Mouse (Mus musculus): ENCODE data around the gene Armc10. TPM values are rescaled to one million over a fixed set of nuclear protein-coding genes. Genes with fewer than 3 reads are reported as not detected.
"Not testable (repeated sequence)": the region's sequence is repeated elsewhere in the genome, so short reads cannot be mapped to it uniquely, and the experiment has no call there.

The Armc10 gene
- 62.9 and 66.8 TPM in 2 replicates for polyA plus RNA-seq (2016; fragmentation: Nextera tagmentation; extraction: Ambion mirVana)

DNA sequence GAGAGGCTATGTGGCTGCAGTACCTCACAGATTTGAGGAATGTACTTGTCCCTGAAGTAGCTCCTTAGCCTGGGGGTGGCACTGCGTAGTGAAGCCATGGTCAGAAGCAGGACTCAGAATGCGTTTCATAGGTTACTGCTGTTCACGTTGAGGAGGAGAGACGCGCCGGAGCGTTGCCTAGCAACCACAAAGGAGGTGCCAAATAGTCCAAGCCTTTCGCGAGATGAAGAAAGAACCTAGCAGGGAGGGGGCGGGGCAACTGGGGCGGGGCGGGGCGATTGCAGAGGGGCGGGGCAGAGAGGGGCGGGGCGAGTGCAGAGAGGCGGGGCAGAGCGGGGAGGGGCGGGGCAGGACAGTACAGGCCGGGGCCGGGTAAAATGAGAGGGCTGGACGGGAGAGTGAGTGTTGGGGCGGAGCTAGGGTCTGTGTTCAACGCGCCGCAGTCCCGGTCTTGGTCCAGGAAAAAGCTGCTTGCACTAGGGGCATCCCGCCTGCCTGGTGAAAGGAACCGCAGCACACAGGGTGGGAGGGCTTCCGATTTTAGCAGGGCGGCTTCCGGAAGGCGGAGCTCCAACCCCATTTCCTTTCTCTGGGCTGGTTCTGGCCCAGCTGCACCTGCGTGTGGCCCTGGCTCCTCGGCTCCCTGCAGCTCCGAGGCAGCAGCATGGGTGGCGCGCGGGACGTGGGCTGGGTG, at the start of gene Armc10, which contains the start of gene Fbxl13:
Gene Armc10 (plus strand): TSS at position 375 of the 694 bp plus-strand sequence.
Gene Fbxl13 (minus strand): TSS at position 196 of the 694 bp plus-strand sequence.
- DNase-seq (ENCODE audit: low spot score), result peak; percentile 93
- WGBS, result under 1% methylated on average over 40 of the region's 40 CpGs
- peak within 1 kb of the TSS; percentile 90 for H3K4me3 ChIP-seq
- peak within 1 kb of the TSS; percentile 94 for H3K27ac ChIP-seq
- H3K36me3 ChIP-seq, result peaks cover 29% of the 10 kb centered on the region
- H3K4me1 ChIP-seq (replicated peaks), result peaks cover 19% of the 10 kb centered on the region
- peaks cover 8% of the 10 kb centered on the region; the same call in 1 of the 2 replicates for H3K27me3 ChIP-seq (ENCODE audit: insufficient read depth, poor library complexity, severe bottlenecking)
- no peaks in the 10 kb centered on the region for H3K9me3 ChIP-seq

DNA sequence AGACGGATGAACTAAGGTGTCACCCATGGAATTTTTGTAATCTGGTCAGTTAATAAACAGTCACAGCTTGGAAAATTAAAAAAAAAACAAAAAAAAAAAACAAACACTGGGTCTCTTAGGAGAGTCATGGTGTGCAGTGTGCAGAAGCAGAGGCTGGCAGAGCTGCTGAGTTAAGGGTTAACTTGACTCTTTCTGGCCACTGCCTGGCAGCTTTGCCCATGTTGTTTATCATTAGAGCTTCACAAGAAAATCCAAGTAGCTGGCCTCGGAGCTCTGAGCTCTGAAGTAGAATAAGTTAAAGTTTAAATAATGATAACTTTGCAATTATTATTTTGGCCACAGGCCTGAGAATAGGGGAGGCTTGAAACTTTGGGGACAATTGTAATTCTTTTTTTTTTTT, 46.1 kb upstream of the Armc10 start:
- 74% methylated on average over 2 of the region's 2 CpGs for WGBS
- not testable (repeated sequence) for H3K9me3 ChIP-seq; H3K4me1 ChIP-seq (replicated peaks)

DNA sequence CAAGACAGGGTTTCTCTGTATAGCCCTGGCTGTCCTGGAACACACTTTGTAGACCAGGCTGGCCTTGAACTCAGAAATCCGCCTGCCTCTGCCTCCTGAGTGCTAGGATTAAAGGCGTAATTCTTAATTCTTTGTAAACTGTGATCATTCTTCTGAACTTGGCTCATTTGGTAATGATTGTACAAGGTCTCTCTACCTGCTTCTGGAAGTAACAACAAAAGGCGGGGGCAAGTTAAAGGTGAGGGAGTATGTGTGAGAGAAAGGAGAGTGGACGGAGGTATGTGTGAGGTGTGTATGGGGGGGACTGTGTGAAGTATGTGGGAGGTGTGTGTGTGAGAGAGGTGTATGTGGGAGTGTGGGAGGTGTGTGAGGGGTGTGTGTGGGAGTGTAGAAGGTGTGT, 45.7 kb upstream of the Armc10 start:
- Histone ChIP-seq H3K27me3 (ENCODE audit: insufficient read depth, poor library complexity, severe bottlenecking) (no peaks in the 10 kb centered on the region), H3K4me1 (replicated peaks) (no peaks in the 10 kb centered on the region), H3K9me3 (no peaks in the 10 kb centered on the region), H3K4me3 (no peak overlapping the region), H3K27ac (no peak overlapping the region), H3K36me3 (no peaks in the 10 kb centered on the region)
- no peak for DNase-seq (ENCODE audit: low spot score)
- WGBS, result 90% methylated on average over 4 of the region's 4 CpGs

More for the DNA sequence above, 46.1 kb upstream of the Armc10 start:
- not testable (repeated sequence) for H3K27me3 ChIP-seq (ENCODE audit: insufficient read depth, poor library complexity, severe bottlenecking); H3K27ac ChIP-seq; H3K4me3 ChIP-seq; DNase-seq (ENCODE audit: low spot score); H3K36me3 ChIP-seq

DNA sequence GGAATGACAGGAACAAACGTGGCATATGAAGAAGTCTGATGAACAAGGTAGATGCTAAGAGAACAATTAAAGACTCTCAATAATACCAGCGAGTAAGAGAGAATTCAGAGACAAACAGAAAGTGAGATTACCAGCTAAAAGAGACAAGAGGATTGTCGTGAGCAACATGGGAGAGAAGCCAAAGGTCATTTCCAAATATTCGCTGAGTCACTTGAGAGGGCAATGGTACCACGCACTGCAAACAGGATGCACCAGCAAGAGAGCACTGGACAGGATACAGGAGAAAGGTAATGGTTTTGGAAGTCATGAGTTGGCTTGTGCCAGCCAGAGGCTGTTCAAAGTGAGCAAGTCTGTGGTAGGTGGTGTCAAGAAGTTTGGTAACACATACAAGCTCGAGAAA, 39.7 kb upstream of the Armc10 start:
- 81% methylated on average over 6 of the region's 6 CpGs for WGBS
- H3K27me3 ChIP-seq (ENCODE audit: insufficient read depth, poor library complexity, severe bottlenecking), result no peaks in the 10 kb centered on the region

DNA sequence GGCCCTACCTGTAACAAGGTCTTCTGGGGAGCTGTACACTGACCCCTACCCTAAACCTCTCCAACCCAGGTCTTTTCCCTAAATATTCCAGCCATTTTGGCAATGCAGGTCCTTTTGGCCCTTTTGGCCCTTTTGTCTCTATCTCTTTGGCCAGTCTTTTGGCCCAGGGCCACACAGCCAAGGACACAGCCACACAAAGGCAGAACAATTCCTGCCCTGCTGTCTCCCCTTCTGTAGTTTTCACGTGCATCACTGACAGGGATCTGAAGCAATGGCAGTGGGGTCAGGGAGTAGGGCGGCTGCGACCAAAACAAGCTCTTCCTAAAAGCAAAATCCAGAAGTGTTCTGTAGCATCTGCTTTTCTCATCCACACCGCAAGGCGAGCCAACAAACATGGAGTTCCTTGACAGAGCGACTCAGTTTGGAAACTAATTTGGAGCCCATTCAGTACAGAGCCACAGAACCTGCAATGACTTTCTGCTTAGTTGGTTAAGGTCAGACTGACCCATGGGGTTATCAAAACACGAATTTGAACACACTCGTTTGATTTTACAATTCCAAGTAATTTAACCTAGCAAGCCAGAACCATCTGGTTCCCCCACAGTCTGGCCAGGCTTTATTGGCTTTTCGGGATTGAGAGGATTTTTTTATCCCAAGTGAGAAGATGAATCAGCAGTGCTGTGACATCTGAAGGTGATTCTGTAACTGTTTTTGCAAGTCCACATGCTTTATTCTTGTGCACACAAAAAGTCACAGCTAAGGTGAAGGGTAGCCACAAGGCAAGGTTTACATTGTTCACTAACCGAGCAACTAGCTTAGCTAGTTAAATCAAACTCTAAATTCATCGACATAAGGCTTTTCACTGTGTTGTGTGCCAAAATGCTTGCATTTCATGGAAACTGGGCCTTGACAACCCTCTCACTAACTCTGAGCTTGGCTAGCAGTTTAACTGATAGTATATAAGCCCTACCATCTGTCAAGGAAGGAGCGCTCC, 37.0 kb upstream of the Armc10 start:
- Histone ChIP-seq H3K4me3 (no peak overlapping the region), H3K4me1 (replicated peaks) (no peaks in the 10 kb centered on the region), H3K9me3 (no peaks in the 10 kb centered on the region), H3K27me3 (ENCODE audit: insufficient read depth, poor library complexity, severe bottlenecking) (no peaks in the 10 kb centered on the region), H3K36me3 (no peaks in the 10 kb centered on the region), H3K27ac (no peak overlapping the region)
- WGBS, result 74% methylated on average over 12 of the region's 12 CpGs
- no peak for DNase-seq (ENCODE audit: low spot score)

More for the DNA sequence above, 39.7 kb upstream of the Armc10 start:
- no peak overlapping the region for H3K4me3 ChIP-seq
- H3K4me1 ChIP-seq (replicated peaks), result no peaks in the 10 kb centered on the region
- no peak overlapping the region for H3K27ac ChIP-seq
- no peak for DNase-seq (ENCODE audit: low spot score)
- H3K9me3 ChIP-seq, result no peaks in the 10 kb centered on the region
- no peaks in the 10 kb centered on the region for H3K36me3 ChIP-seq

DNA sequence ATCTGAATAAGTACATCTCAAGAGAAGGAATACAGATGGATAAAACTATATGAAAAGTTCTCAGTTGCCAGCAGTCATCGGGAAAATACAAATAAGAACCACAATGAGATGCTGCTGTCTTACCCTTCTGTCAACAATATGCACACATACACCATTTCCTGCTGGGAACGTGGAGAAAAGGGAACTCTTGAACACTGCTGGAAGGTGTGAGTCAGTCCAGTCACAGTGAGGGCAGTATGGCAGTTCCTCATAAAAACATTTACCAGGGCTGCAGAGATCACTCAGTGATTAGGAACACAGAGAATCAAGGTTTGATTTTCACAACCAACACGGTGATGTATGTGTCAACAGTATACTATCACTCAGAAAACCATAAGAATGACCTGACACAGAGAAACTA, 34.6 kb upstream of the Armc10 start:
- H3K4me3 ChIP-seq, result no peak overlapping the region
- H3K36me3 ChIP-seq, result no peaks in the 10 kb centered on the region
- H3K4me1 ChIP-seq (replicated peaks), result no peaks in the 10 kb centered on the region
- H3K27me3 ChIP-seq (ENCODE audit: insufficient read depth, poor library complexity, severe bottlenecking), result no peaks in the 10 kb centered on the region
- H3K27ac ChIP-seq, result no peak overlapping the region
- no peaks in the 10 kb centered on the region for H3K9me3 ChIP-seq
- DNase-seq (ENCODE audit: low spot score), result no peak
- WGBS, result 79% methylated on average over 3 of the region's 3 CpGs

DNA sequence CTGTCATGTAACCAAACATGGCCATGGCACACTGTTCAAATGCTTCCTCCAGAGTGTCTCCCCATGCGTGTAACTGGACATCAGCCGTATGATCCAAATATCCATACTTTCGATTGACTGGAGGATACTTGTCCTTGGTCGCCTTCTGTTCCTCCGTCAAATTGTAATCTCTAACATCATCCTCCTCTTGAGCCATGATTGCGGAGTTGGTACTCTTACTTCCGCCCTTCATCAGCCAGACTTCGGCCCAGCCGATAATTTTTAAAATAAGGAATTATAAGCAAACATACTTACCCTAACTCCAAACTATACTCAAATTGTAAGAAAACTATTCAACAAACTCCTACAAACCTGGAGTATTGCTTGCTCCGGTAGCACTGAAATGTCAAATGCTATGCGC, 31.3 kb upstream of the Armc10 start:
- WGBS, result 95% methylated on average over 11 of the region's 11 CpGs
- not testable (repeated sequence) for H3K4me1 ChIP-seq (replicated peaks); H3K36me3 ChIP-seq; H3K9me3 ChIP-seq; H3K27me3 ChIP-seq (ENCODE audit: insufficient read depth, poor library complexity, severe bottlenecking); H3K27ac ChIP-seq; H3K4me3 ChIP-seq; DNase-seq (ENCODE audit: low spot score)

DNA sequence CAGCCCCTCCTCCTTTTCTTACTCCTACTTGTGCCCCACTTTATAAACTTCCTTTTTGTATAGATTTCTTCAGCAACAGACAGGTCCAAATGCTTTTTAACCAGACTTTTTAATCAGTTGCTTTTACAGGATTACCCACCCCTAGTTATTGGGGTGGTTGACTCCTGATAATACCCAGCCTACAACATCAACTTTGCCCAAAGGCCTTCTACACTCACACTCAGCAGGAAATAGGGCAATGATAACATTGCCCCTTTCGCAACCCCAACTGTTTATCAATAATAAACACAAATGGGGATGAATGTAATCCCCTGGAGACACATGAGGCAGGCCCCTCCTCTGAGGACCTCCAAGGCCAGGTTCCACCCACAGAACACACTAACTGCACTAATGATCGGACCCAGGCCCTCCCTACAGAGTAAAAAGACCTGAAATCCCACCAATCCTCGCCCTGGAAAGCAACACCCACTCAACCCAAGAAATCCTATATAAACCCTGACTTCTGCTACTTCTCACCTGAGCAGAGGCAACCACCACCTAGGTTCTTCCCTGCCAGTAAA, 29.1 kb upstream of the Armc10 start:
- no peak overlapping the region for H3K27ac ChIP-seq
- H3K27me3 ChIP-seq (ENCODE audit: insufficient read depth, poor library complexity, severe bottlenecking), result no peaks in the 10 kb centered on the region
- H3K4me1 ChIP-seq (replicated peaks), result no peaks in the 10 kb centered on the region
- no peak for DNase-seq (ENCODE audit: low spot score)
- no peaks in the 10 kb centered on the region for H3K9me3 ChIP-seq
- 74% methylated on average over 3 of the region's 3 CpGs for WGBS
- H3K36me3 ChIP-seq, result no peaks in the 10 kb centered on the region
- H3K4me3 ChIP-seq, result no peak overlapping the region

DNA sequence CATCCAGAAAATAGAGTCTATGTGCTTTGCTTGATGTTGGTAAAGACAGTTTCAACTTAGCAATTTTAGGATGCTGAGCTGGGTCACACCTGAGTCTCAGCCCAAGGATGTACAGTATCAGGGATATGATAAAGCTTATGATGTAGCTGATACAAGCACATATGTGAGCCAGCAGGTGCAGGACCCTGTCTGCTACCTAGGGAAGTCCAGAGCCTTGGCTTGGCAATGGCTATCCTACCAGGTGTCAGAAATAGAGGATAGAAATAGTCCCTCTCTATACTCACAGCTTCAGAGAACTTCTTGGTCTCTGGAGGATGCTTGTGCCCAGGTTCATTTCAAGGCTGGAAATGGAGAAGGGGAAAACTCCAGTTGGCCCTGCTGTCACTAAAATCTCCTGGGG, 19.7 kb upstream of the Armc10 start:
- Histone ChIP-seq H3K27me3 (ENCODE audit: insufficient read depth, poor library complexity, severe bottlenecking) (no peaks in the 10 kb centered on the region), H3K4me1 (replicated peaks) (no peaks in the 10 kb centered on the region), H3K9me3 (no peaks in the 10 kb centered on the region; the same call in 1 of the 2 replicates), H3K36me3 (no peaks in the 10 kb centered on the region), H3K4me3 (no peak overlapping the region), H3K27ac (no peak overlapping the region)
- DNase-seq (ENCODE audit: low spot score), result no peak

DNA sequence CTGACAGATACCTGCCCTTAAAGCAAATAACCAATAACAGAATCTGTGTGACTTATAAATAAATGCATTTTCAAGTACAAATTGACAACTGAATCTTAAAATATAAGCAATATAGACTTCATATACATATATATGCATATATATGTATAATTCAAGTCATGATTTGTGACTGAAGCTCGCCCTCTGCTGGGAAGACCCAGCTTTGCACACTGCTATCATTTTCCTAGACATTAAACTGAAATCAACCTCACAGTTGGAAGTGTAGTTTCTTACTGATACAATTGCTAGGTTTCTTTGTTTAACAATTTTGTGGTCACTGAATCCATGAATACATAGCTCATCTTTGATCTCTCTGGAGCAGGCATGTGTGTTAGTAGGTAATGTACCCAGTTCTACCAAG, 4.7 kb upstream of the Armc10 start:
- no peaks in the 10 kb centered on the region for H3K36me3 ChIP-seq
- H3K27ac ChIP-seq, result no peak overlapping the region
- no peak overlapping the region for H3K4me3 ChIP-seq
- peaks cover 7% of the 10 kb centered on the region for H3K4me1 ChIP-seq (replicated peaks)
- peaks cover 8% of the 10 kb centered on the region; the same call in 1 of the 2 replicates for H3K27me3 ChIP-seq (ENCODE audit: insufficient read depth, poor library complexity, severe bottlenecking)
- DNase-seq (ENCODE audit: low spot score), result peak; percentile 39
- H3K9me3 ChIP-seq, result no peaks in the 10 kb centered on the region
- WGBS, result 8% methylated on average over 1 of the region's 1 CpGs

DNA sequence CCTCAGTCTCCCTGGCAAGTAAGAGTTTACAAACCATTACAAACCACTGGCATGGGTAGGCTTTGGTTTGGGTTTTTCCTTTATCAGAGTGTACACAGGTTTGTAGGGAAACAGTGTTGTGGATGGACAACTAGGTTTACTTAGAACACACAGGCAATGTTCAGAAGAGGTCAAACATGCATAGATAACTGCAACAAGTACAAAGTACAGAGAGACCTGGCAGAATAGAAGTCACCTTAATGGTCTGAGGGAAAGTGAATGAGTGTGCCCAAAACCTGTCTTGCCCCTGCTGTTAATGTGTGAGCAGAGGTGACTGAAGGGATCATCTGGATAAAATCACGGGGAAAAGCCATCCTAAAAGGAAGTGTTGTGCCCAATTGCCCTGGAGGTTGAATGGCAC, 2.0 kb upstream of the Armc10 start:
- Histone ChIP-seq H3K36me3 (peaks cover 9% of the 10 kb centered on the region), H3K4me3 (no peak overlapping the region), H3K27me3 (ENCODE audit: insufficient read depth, poor library complexity, severe bottlenecking) (peaks cover 8% of the 10 kb centered on the region; the same call in 1 of the 2 replicates), H3K9me3 (no peaks in the 10 kb centered on the region), H3K4me1 (replicated peaks) (peaks cover 19% of the 10 kb centered on the region), H3K27ac (no peak overlapping the region)
- no peak for DNase-seq (ENCODE audit: low spot score)
- 47% methylated on average over 1 of the region's 1 CpGs for WGBS

DNA sequence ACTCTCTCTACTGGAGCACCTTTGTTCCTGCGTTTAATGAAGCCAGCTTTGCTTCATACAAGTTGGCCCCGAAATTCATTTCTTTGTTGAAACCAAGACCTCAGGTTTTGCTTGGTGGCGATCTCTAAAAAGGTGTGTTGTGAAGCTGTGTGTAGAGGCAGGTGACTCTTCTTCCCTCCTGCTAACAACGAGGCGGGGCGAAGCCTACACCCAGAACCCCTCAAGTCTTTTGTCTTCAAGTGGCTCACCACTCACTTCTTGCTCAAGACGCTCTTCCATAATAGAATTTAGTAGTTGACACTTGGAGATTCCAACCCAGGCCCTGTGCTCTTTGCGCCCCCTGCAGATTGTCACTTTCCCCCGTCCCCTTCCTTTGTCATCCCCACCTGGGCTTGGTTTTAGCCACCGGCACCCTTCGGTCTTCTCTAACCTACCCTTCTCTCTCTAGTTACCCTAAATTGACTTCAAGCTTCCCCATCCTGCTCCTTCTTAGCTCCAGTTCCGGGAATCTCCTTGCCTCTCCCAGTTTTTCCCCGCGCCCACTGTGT, 648 bp upstream of the Armc10 start:
- 9% methylated on average over 14 of the region's 14 CpGs for whole genome bisulfite sequencing

More for the DNA sequence above, 648 bp upstream of the Armc10 start:
- peak overlapping the region; percentile 90 for H3K4me3 ChIP-seq
- no peaks in the 10 kb centered on the region for H3K9me3 ChIP-seq
- H3K27me3 ChIP-seq (ENCODE audit: insufficient read depth, poor library complexity, severe bottlenecking), result peaks cover 8% of the 10 kb centered on the region; the same call in 1 of the 2 replicates
- peaks cover 22% of the 10 kb centered on the region for H3K36me3 ChIP-seq
- peak overlapping the region; percentile 94 for H3K27ac ChIP-seq
- peaks cover 19% of the 10 kb centered on the region for H3K4me1 ChIP-seq (replicated peaks)
- DNase-seq (ENCODE audit: low spot score), result no peak

Measured in hindbrain, embryonic 10.5 days (tissue).